Mouse (Mus musculus): ENCODE data around the gene Fam129b.
"Not testable (repeated sequence)": the region's sequence is repeated elsewhere in the genome, so short reads cannot be mapped to it uniquely, and the experiment has no call there.

Fam129b gene

GRCm38 (mm10) chr2:32875675-32876489 is at the start of gene Fam129b:
Fam129b (plus strand) TSS chr2:32876114.
- DNase-seq: peak; percentile 82 to 83

- no peak for DNase-seq
These were observed 46.8 kb upstream of the Fam129b start for GRCm38 (mm10) chr2:32828979-32829676.

- peak in 1 of 2 experiments; percentile 24 for DNase-seq
These were observed 41.4 kb upstream of the Fam129b start for GRCm38 (mm10) chr2:32834496-32834895.

GRCm38 (mm10) chr2:32835588-32835987 is 40.3 kb upstream of the Fam129b start:
- no peak for DNase-seq

GRCm38 (mm10) chr2:32838147-32838884 is 37.6 kb upstream of the Fam129b start:
- no peak for DNase-seq

- no peak for DNase-seq
These were observed 36.7 kb upstream of the Fam129b start for GRCm38 (mm10) chr2:32839261-32839660.

GRCm38 (mm10) chr2:32841099-32841498 is 34.8 kb upstream of the Fam129b start:
- DNase-seq: no peak

GRCm38 (mm10) chr2:32842558-32842957 is 33.4 kb upstream of the Fam129b start:
- peak; percentile 44 to 47 for DNase-seq

GRCm38 (mm10) chr2:32845572-32846100 is 30.3 kb upstream of the Fam129b start:
- no peak for DNase-seq

- DNase-seq: peak; percentile 37 to 39
These were observed 29.7 kb upstream of the Fam129b start for GRCm38 (mm10) chr2:32846101-32846804.

- peak; percentile 88 to 90 for DNase-seq
These were observed 29.0 kb upstream of the Fam129b start, which contains the start of gene Stxbp1 for GRCm38 (mm10) chr2:32846805-32847467. Stxbp1 (minus strand) TSS chr2:32847245.

- no peak for DNase-seq
These were observed 28.5 kb upstream of the Fam129b start for GRCm38 (mm10) chr2:32847468-32847821.

GRCm38 (mm10) chr2:32852156-32852555 is 23.8 kb upstream of the Fam129b start:
- peak; percentile 43 to 53 for DNase-seq

GRCm38 (mm10) chr2:32853716-32854115 is 22.2 kb upstream of the Fam129b start:
- DNase-seq: not testable (repeated sequence)

- peak; percentile 93 for DNase-seq
These were observed 21.7 kb upstream of the Fam129b start for GRCm38 (mm10) chr2:32854206-32854605.

- no peak for DNase-seq
These were observed 20.7 kb upstream of the Fam129b start for GRCm38 (mm10) chr2:32855046-32855785.

- DNase-seq: no peak
These were observed 20.0 kb upstream of the Fam129b start for GRCm38 (mm10) chr2:32855790-32856465.

GRCm38 (mm10) chr2:32857584-32857983 is 18.3 kb upstream of the Fam129b start:
- DNase-seq: peak; percentile 83 to 85

- DNase-seq: peak; percentile 81
These were observed 16.8 kb upstream of the Fam129b start for GRCm38 (mm10) chr2:32859010-32859621.

GRCm38 (mm10) chr2:32859622-32860012 is 16.3 kb upstream of the Fam129b start:
- no peak for DNase-seq

Measured in B cell, adult 2 months (primary cell).